Comparison of ENCODE assay signal across 17 mouse cellular contexts in the genomic region with DNA sequence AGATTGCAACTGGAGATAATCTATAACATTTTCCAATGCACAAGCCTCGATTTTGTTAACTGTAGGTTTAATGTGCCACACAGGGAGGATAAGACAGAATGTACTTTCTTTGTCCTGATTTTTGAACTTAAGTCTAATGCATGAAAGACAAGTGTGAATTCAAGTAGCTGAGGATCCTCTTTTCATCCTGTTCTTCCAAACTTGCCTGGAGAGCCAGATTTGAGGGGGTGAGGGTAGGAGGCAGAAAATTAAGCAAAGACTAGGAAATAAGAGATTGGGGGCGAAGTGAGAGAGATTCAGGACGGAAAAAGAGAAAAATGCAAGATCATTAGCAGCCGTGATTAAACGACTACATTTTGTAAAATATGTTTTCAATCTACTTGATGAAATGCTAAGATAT.
DNase-seq lines count a peak whose midpoint lies in the region.
"Had no signal": no experiment of that assay in that cellular context is flagged by ENCODE, and none has a peak within 500 bp of the region (broad histone marks: within the 10 kb centered on the region; RNA-seq: fewer than 3 reads in every experiment).

No protein-coding gene starts in this region.

- peak; percentile 8 to 38 for DNase-seq in layer of hippocampus, adult 18-20 months (ENCODE audit: low spot score in 2 of 2)
- no peak for DNase-seq in layer of hippocampus, postnatal 25 days (ENCODE audit: extremely low spot score in 1 of 2, low spot score in 1 of 2)
- peak; percentile 7 for DNase-seq in left cerebral cortex, adult 11 months (ENCODE audit: low spot score)
- DNase-seq in left cerebral cortex, adult 9 months (ENCODE audit: low spot score in 2 of 2): no peak
- DNase-seq in brain, adult 2 months (ENCODE audit: low read depth, low spot score): peak; percentile 66
- no peak for DNase-seq in spleen, postnatal 14 days (ENCODE audit: low spot score in 2 of 2)
- DNase-seq: adrenal gland, postnatal 10 days; adrenal gland, postnatal 36 days; B cell, adult 2 months; cerebellum, adult 11-12 months; cerebellum, adult 8-10 months; cerebellum, postnatal 10 days; cerebellum, postnatal 36 days; embryo, embryonic 11 days; gastrocnemius, adult 2 months; gastrocnemius, postnatal 14 days; heart, adult 11 months had no signal

Comparison
In these comparisons a context has a peak if more than half of its experiments do, and no peak if none do; other contexts are left out.
1. DNase-seq: peak in layer of hippocampus, adult 18-20 months (2 of 2), left cerebral cortex, adult 11 months (single experiment) and brain, adult 2 months (single experiment); none in layer of hippocampus, postnatal 25 days (0 of 2), left cerebral cortex, adult 9 months (0 of 2) and spleen, postnatal 14 days (0 of 2).